Mouse (Mus musculus): ENCODE results near the gene Rs1. TPM values are rescaled to one million over a fixed set of nuclear protein-coding genes. Genes with fewer than 3 reads are reported as not detected.
"Not testable (repeated sequence)": the region's sequence is repeated elsewhere in the genome, so short reads cannot be mapped to it uniquely, and the experiment has no call there.

Gene Rs1
- polyA plus RNA-seq (2015; fragmentation: Nextera tagmentation; extraction: Ambion mirVana): 0.06 and 0.17 TPM in 2 replicates

GRCm38 (mm10) chrX:160767713-160768112, at the start of gene Rs1:
Rs1 (plus strand) TSS chrX:160768013.
- peak within 1 kb of the TSS; percentile 51 for H3K4me2 ChIP-seq
- peaks cover 6% of the 10 kb centered on the region; the same call in 1 of the 2 replicates for H3K27me3 ChIP-seq (replicated peaks)
- no peaks in the 10 kb centered on the region for H3K9me3 ChIP-seq
- H3K4me3 ChIP-seq: peak within 1 kb of the TSS; percentile 45; the same call in 1 of the 2 replicates
- no peaks in the 10 kb centered on the region for H3K36me3 ChIP-seq (replicated peaks)
- no peaks in the 10 kb centered on the region for H3K4me1 ChIP-seq
- WGBS: 77% methylated on average over 2 of the region's 2 CpGs
- no peak within 1 kb of the TSS for H3K27ac ChIP-seq
- no peak within 1 kb of the TSS for H3K9ac ChIP-seq
- ATAC-seq (replicated peaks): no peak

GRCm38 (mm10) chrX:160735650-160736049, 32.2 kb upstream of the Rs1 start, which contains the start of gene Ppef1:
Ppef1 (minus strand) TSS chrX:160735765.
- Histone ChIP-seq H3K4me1 (no peaks in the 10 kb centered on the region), H3K36me3 (replicated peaks) (no peaks in the 10 kb centered on the region), H3K27ac (no peak within 1 kb of the TSS), H3K4me3 (no peak within 1 kb of the TSS), H3K9ac (no peak within 1 kb of the TSS), H3K9me3 (no peaks in the 10 kb centered on the region), H3K4me2 (no peak within 1 kb of the TSS), H3K27me3 (replicated peaks) (peaks cover 7% of the 10 kb centered on the region; the same call in 1 of the 2 replicates)
- WGBS: 78% methylated on average over 5 of the region's 5 CpGs
- no peak for ATAC-seq (replicated peaks)

GRCm38 (mm10) chrX:160745399-160745798, 22.4 kb upstream of the Rs1 start:
- no peak for ATAC-seq (replicated peaks)
- Histone ChIP-seq H3K27me3 (replicated peaks) (0 out of 2 replicates have a peak, but pooled peaks cover 2% of the 10 kb centered on the region), H3K4me3 (no peak overlapping the region), H3K27ac (no peak overlapping the region), H3K4me1 (no peaks in the 10 kb centered on the region), H3K9me3 (no peaks in the 10 kb centered on the region), H3K9ac (no peak overlapping the region), H3K36me3 (replicated peaks) (no peaks in the 10 kb centered on the region), H3K4me2 (no peak overlapping the region)
- WGBS: 93% methylated on average over 1 of the region's 1 CpGs

GRCm38 (mm10) chrX:160748653-160749052, 19.2 kb upstream of the Rs1 start:
- Histone ChIP-seq H3K36me3 (replicated peaks) (no peaks in the 10 kb centered on the region), H3K9me3 (no peaks in the 10 kb centered on the region), H3K27me3 (replicated peaks) (peaks cover 2% of the 10 kb centered on the region; the same call in 1 of the 2 replicates), H3K27ac (no peak overlapping the region), H3K9ac (no peak overlapping the region), H3K4me2 (no peak overlapping the region), H3K4me1 (no peaks in the 10 kb centered on the region), H3K4me3 (no peak overlapping the region)
- 78% methylated on average over 1 of the region's 1 CpGs for WGBS
- ATAC-seq (replicated peaks): no peak

- WGBS: 93% methylated on average over 8 of the region's 8 CpGs
- Histone ChIP-seq H3K27ac (no peak overlapping the region), H3K9me3 (no peaks in the 10 kb centered on the region), H3K4me3 (no peak overlapping the region), H3K27me3 (replicated peaks) (peaks cover 9% of the 10 kb centered on the region), H3K4me2 (no peak overlapping the region), H3K4me1 (no peaks in the 10 kb centered on the region), H3K36me3 (replicated peaks) (no peaks in the 10 kb centered on the region), H3K9ac (no peak overlapping the region)
- ATAC-seq (replicated peaks): no peak
Measured at GRCm38 (mm10) chrX:160750808-160751207, 17.0 kb upstream of the Rs1 start.

- H3K36me3 ChIP-seq (replicated peaks): no peaks in the 10 kb centered on the region
- no peaks in the 10 kb centered on the region for H3K9me3 ChIP-seq
- 30% methylated on average over 30 of the region's 30 CpGs for WGBS
- peak; percentile 98 for ATAC-seq (replicated peaks)
- H3K4me2 ChIP-seq: peak overlapping the region; percentile 51
- peak overlapping the region; percentile 45 for H3K4me3 ChIP-seq
- no peaks in the 10 kb centered on the region for H3K4me1 ChIP-seq
- H3K27me3 ChIP-seq (replicated peaks): peaks cover 3% of the 10 kb centered on the region; the same call in 1 of the 2 replicates
- no peak overlapping the region for H3K27ac ChIP-seq
- H3K9ac ChIP-seq: no peak overlapping the region
Measured at GRCm38 (mm10) chrX:160765389-160766232, 2.2 kb upstream of the Rs1 start.

GRCm38 (mm10) chrX:160766233-160766616, 1.6 kb upstream of the Rs1 start:
- Histone ChIP-seq H3K9me3 (no peaks in the 10 kb centered on the region), H3K4me2 (peak overlapping the region; percentile 51), H3K27ac (no peak overlapping the region), H3K4me1 (no peaks in the 10 kb centered on the region), H3K36me3 (replicated peaks) (no peaks in the 10 kb centered on the region), H3K9ac (no peak overlapping the region), H3K27me3 (replicated peaks) (peaks cover 3% of the 10 kb centered on the region; the same call in 1 of the 2 replicates), H3K4me3 (peak overlapping the region; percentile 45)
- peak; percentile 91 for ATAC-seq (replicated peaks)
- 32% methylated on average over 15 of the region's 15 CpGs for WGBS

- H3K27me3 ChIP-seq (replicated peaks); H3K36me3 ChIP-seq (replicated peaks); H3K4me3 ChIP-seq; ATAC-seq (replicated peaks); H3K4me2 ChIP-seq; H3K27ac ChIP-seq; H3K9ac ChIP-seq; H3K4me1 ChIP-seq; H3K9me3 ChIP-seq: not testable (repeated sequence)
- 81% methylated on average over 5 of the region's 5 CpGs for WGBS
Measured at GRCm38 (mm10) chrX:160769622-160770021, 1.8 kb downstream of the Rs1 start.

GRCm38 (mm10) chrX:160773033-160773432, 5.2 kb downstream of the Rs1 start:
- Histone ChIP-seq H3K9me3 (no peaks in the 10 kb centered on the region), H3K27me3 (replicated peaks) (peaks cover 11% of the 10 kb centered on the region; the same call in 1 of the 2 replicates), H3K4me2 (no peak overlapping the region), H3K9ac (no peak overlapping the region), H3K4me1 (no peaks in the 10 kb centered on the region), H3K4me3 (no peak overlapping the region), H3K27ac (no peak overlapping the region), H3K36me3 (replicated peaks) (no peaks in the 10 kb centered on the region)
- 25% methylated on average over 1 of the region's 1 CpGs for WGBS
- no peak for ATAC-seq (replicated peaks)

GRCm38 (mm10) chrX:160782276-160782675, 14.5 kb downstream of the Rs1 start:
- H3K9ac ChIP-seq: no peak overlapping the region
- WGBS: 80% methylated on average over 5 of the region's 5 CpGs
- ATAC-seq (replicated peaks): no peak

GRCm38 (mm10) chrX:160794920-160795319, 27.1 kb downstream of the Rs1 start:
- no peak for ATAC-seq (replicated peaks)
- H3K9ac ChIP-seq: no peak overlapping the region
- 74% methylated on average over 4 of the region's 4 CpGs for WGBS

More at GRCm38 (mm10) chrX:160782276-160782675, 14.5 kb downstream of the Rs1 start:
- 0 out of 2 replicates have a peak, but pooled peaks cover 3% of the 10 kb centered on the region for H3K27me3 ChIP-seq (replicated peaks)
- H3K27ac ChIP-seq: no peak overlapping the region
- H3K9me3 ChIP-seq: no peaks in the 10 kb centered on the region
- no peak overlapping the region for H3K4me3 ChIP-seq
- H3K36me3 ChIP-seq (replicated peaks): no peaks in the 10 kb centered on the region
- H3K4me2 ChIP-seq: no peak overlapping the region
- no peaks in the 10 kb centered on the region for H3K4me1 ChIP-seq

GRCm38 (mm10) chrX:160804409-160805150, 36.8 kb downstream of the Rs1 start:
- 82% methylated on average over 4 of the region's 4 CpGs for WGBS
- Histone ChIP-seq H3K27me3 (replicated peaks) (peaks cover 13% of the 10 kb centered on the region), H3K4me3 (no peak overlapping the region), H3K36me3 (replicated peaks) (no peaks in the 10 kb centered on the region), H3K9ac (no peak overlapping the region), H3K4me2 (no peak overlapping the region), H3K4me1 (no peaks in the 10 kb centered on the region), H3K27ac (no peak overlapping the region), H3K9me3 (no peaks in the 10 kb centered on the region)
- ATAC-seq (replicated peaks): no peak

More at GRCm38 (mm10) chrX:160794920-160795319, 27.1 kb downstream of the Rs1 start:
- H3K36me3 ChIP-seq (replicated peaks): no peaks in the 10 kb centered on the region
- no peak overlapping the region for H3K27ac ChIP-seq
- H3K27me3 ChIP-seq (replicated peaks): peaks cover 6% of the 10 kb centered on the region; the same call in 1 of the 2 replicates
- H3K4me1 ChIP-seq: no peaks in the 10 kb centered on the region
- no peak overlapping the region for H3K4me2 ChIP-seq
- no peaks in the 10 kb centered on the region for H3K9me3 ChIP-seq
- H3K4me3 ChIP-seq: no peak overlapping the region
